Mouse (Mus musculus) neural tube, embryonic 15.5 days (tissue): ENCODE measurements around the gene Ribc2. TPM values are rescaled to one million over a fixed set of nuclear protein-coding genes. Genes with fewer than 3 reads are reported as not detected.

Source experiments
- ATAC-seq: fragments of 200-750 bp; cut with Nextera tagmentation; 2 replicates; pipeline ENCODE4 v1.8.0; 2017; ENCODE audit warnings: mild to moderate bottlenecking, moderate TSS enrichment, moderate library complexity; ENCODE audit not compliant: low FRiP score
- H3K27ac ChIP-seq: fragments of 300-500 bp; sonication (generic); replicated peaks from 2 replicates; pipeline ENCODE4 v1.5.1; 2015; ENCODE audit warnings: mild to moderate bottlenecking, inconsistent platforms
- H3K27me3 ChIP-seq: fragments of 300-500 bp; sonication (generic); replicated peaks from 2 replicates; pipeline ENCODE4 v1.6.1; 2015; ENCODE audit warnings: inconsistent platforms
- H3K36me3 ChIP-seq: fragments of 300-500 bp; sonication (generic); 2 replicates; pipeline ENCODE4 v1.6.1; 2015; ENCODE audit warnings: inconsistent platforms
- H3K4me1 ChIP-seq: fragments of 300-500 bp; sonication (generic); 2 replicates; pipeline ENCODE4 v1.6.1; 2015; ENCODE audit warnings: inconsistent platforms
- H3K4me2 ChIP-seq: fragments of 300-500 bp; sonication (generic); 2 replicates; pipeline ENCODE4 v1.6.1; 2015; ENCODE audit warnings: inconsistent platforms, mild to moderate bottlenecking, moderate library complexity
- H3K4me3 ChIP-seq: fragments of 300-500 bp; sonication (generic); replicated peaks from 2 replicates; pipeline ENCODE4 v1.5.1; 2015; ENCODE audit warnings: mild to moderate bottlenecking, inconsistent platforms
- H3K9ac ChIP-seq: fragments of 300-500 bp; sonication (generic); replicated peaks from 2 replicates; pipeline ENCODE4 v1.6.1; 2015; ENCODE audit warnings: mild to moderate bottlenecking, inconsistent platforms
- H3K9me3 ChIP-seq: fragments of 300-500 bp; sonication (generic); replicated peaks from 2 replicates; pipeline ENCODE4 v1.6.1; 2016; ENCODE audit warnings: inconsistent platforms
- WGBS: fragments of 180-500 bp; shearing (Covaris S2); methylation state at CpG from one replicate; pipeline ENCODE4 v1.1.7; 2015; ENCODE audit warnings: mixed read lengths; 5-methylcytosine and 5-hydroxymethylcytosine counted together
- polyA plus RNA-seq: library from polyadenylated mRNA; unstranded; fragments of >200 nt; fragmentation: Nextera tagmentation; extraction: Ambion mirVana; gene quantifications from 2 replicates; pipeline ENCODE4 v1.2.1, GENCODE M21; 2015

The Ribc2 gene
- polyA plus RNA-seq, 1 experiment from 2014 or later = 0.68 TPM

GRCm38 (mm10) chr15:85180368-85180767 is 48.5 kb downstream of the Ribc2 start:
- no peak overlapping the region for H3K27ac ChIP-seq
- peaks cover 15% of the 10 kb centered on the region for H3K4me1 ChIP-seq
- no peak for ATAC-seq
- H3K4me2 ChIP-seq = no peak overlapping the region
- no peaks in the 10 kb centered on the region for H3K27me3 ChIP-seq
- H3K9ac ChIP-seq = no peak overlapping the region
- no peak overlapping the region for H3K4me3 ChIP-seq
- no peaks in the 10 kb centered on the region for H3K36me3 ChIP-seq
- no peaks in the 10 kb centered on the region for H3K9me3 ChIP-seq

GRCm38 (mm10) chr15:85182063-85182462 is 50.2 kb downstream of the Ribc2 start:
- WGBS = 93% methylated on average over 4 of the region's 4 CpGs
- peaks cover 15% of the 10 kb centered on the region for H3K4me1 ChIP-seq
- H3K36me3 ChIP-seq = no peaks in the 10 kb centered on the region
- no peak overlapping the region for H3K4me3 ChIP-seq
- ATAC-seq = no peak
- H3K9ac ChIP-seq = no peak overlapping the region
- H3K4me2 ChIP-seq = no peak overlapping the region
- H3K27ac ChIP-seq = no peak overlapping the region
- no peaks in the 10 kb centered on the region for H3K27me3 ChIP-seq
- H3K9me3 ChIP-seq = no peaks in the 10 kb centered on the region

- no peak overlapping the region for H3K27ac ChIP-seq
- no peaks in the 10 kb centered on the region for H3K36me3 ChIP-seq
- no peaks in the 10 kb centered on the region; the same call in 1 of the 2 replicates for H3K4me1 ChIP-seq
- H3K27me3 ChIP-seq = no peaks in the 10 kb centered on the region
- no peak overlapping the region for H3K4me3 ChIP-seq
- ATAC-seq = no peak
- no peaks in the 10 kb centered on the region for H3K9me3 ChIP-seq
- WGBS = 83% methylated on average over 7 of the region's 7 CpGs
- no peak overlapping the region for H3K4me2 ChIP-seq
- H3K9ac ChIP-seq = no peak overlapping the region
These were observed 55.0 kb downstream of the Ribc2 start for GRCm38 (mm10) chr15:85186916-85187315.

- Histone ChIP-seq H3K9me3 (no peaks in the 10 kb centered on the region), H3K4me3 (no peak overlapping the region), H3K36me3 (no peaks in the 10 kb centered on the region), H3K9ac (no peak overlapping the region), H3K4me1 (no peaks in the 10 kb centered on the region; the same call in 1 of the 2 replicates), H3K27me3 (no peaks in the 10 kb centered on the region), H3K4me2 (no peak overlapping the region), H3K27ac (no peak overlapping the region)
- WGBS = 45% methylated on average over 8 of the region's 8 CpGs
- no peak for ATAC-seq
These were observed 56.4 kb downstream of the Ribc2 start for GRCm38 (mm10) chr15:85188167-85188778.

Other genes with a start within 250 kb of the Ribc2 start
- 1.1 TPM in 2 replicates for gene Gm29666, start 212.0 kb upstream of the Ribc2 start, polyA plus RNA-seq
- 21.5 and 27.5 TPM in 2 replicates for gene Nup50, start 208.7 kb upstream of the Ribc2 start, polyA plus RNA-seq
- 21.6 and 24.9 TPM in 2 replicates for gene 5031439G07Rik, start 143.5 kb upstream of the Ribc2 start, polyA plus RNA-seq
- gene Upk3a, start 114.9 kb upstream of the Ribc2 start, polyA plus RNA-seq = 0.38 and 0.74 TPM in 2 replicates
- 28.5 and 28.8 TPM in 2 replicates for gene Fam118a, start 103.1 kb upstream of the Ribc2 start, polyA plus RNA-seq
- gene Smc1b, start 114 bp upstream of the Ribc2 start, polyA plus RNA-seq = 0.19 and 0.23 TPM in 2 replicates
- 54.2 and 65.8 TPM in 2 replicates for gene Fbln1, start 73.9 kb downstream of the Ribc2 start, polyA plus RNA-seq
- gene Atxn10, start 204.2 kb downstream of the Ribc2 start, polyA plus RNA-seq = 478 and 503 TPM in 2 replicates